Mouse (Mus musculus): ENCODE results near the gene Tmem176b. TPM values are rescaled to one million over a fixed set of nuclear protein-coding genes. Genes with fewer than 3 reads are reported as not detected.

The Tmem176b gene
- polyA plus RNA-seq, 1 experiment from 2014 or later, result 363 TPM

DNA sequence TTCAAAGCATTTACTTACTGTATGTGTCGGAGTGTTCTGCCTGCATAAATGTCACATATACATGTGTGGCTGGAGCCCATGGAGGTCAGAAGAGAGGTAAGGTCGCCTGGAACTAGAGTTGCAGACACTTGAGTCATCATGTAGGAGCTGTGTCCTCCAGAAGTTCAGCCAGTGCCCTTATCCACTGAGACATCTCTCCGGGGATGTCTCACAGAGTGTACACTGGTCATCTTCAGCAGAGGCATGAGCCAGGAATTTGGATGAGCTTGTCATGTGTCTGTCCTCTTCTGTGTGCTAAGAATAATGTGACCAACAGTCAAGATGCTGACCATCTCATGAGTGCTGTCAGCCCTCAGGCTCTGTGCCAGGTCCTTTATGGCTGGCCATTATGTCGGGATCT lies 21.5 kb upstream of the Tmem176b start:
- Histone ChIP-seq H3K4me3 (replicated peaks) (no peak overlapping the region), H3K9ac (no peak overlapping the region), H3K4me1 (peaks cover 34% of the 10 kb centered on the region), H3K36me3 (no peaks in the 10 kb centered on the region), H3K27me3 (no peaks in the 10 kb centered on the region), H3K27ac (no peak overlapping the region), H3K4me2 (no peak overlapping the region), H3K9me3 (replicated peaks) (no peaks in the 10 kb centered on the region)
- WGBS, result 80% methylated on average over 4 of the region's 4 CpGs
- ATAC-seq (replicated peaks; ENCODE audit: low FRiP score), result no peak

DNA sequence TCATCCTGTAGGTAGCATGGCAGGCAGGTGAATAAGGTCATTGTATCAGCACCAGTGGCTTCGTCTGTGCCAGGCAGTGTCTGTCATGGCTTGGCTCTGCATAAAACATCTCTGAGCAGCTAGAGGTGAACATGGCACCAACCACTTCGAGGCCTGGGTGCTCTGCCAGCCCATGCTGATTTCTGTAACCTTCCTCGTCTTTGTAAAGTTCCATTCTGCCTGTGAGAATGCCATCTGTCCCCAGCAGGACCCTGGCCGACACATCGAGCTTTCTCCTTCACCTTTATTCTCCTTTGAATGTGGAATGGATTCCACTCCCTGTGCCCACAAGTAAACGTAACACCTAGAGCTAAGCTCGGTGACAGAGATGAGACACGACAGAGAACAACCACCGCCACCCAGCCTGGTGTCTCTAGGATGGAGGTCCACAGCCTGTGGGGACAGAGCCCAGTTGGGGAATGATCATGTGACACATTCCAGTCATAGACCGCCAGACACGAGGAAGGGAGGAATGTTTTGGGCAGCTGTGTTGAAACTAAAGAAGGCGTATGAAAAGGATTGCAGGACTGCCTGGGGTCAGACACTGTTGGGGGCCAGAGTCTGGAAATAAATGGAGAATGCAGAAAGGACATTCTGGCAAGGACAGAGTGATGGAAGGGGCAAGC lies 20.5 kb upstream of the Tmem176b start:
- H3K4me2 ChIP-seq, result no peak overlapping the region
- H3K9ac ChIP-seq, result no peak overlapping the region
- 0 out of 2 replicates have a peak overlapping the region, but pooled peaks have one; percentile 10 for H3K27ac ChIP-seq
- H3K27me3 ChIP-seq, result no peaks in the 10 kb centered on the region
- H3K4me1 ChIP-seq, result peaks cover 32% of the 10 kb centered on the region
- no peak overlapping the region for H3K4me3 ChIP-seq (replicated peaks)
- no peaks in the 10 kb centered on the region for H3K9me3 ChIP-seq (replicated peaks)
- 68% methylated on average over 12 of the region's 12 CpGs for WGBS
- ATAC-seq (replicated peaks; ENCODE audit: low FRiP score), result peak; percentile 45; the same call in 1 of the 2 replicates
- H3K36me3 ChIP-seq, result no peaks in the 10 kb centered on the region

DNA sequence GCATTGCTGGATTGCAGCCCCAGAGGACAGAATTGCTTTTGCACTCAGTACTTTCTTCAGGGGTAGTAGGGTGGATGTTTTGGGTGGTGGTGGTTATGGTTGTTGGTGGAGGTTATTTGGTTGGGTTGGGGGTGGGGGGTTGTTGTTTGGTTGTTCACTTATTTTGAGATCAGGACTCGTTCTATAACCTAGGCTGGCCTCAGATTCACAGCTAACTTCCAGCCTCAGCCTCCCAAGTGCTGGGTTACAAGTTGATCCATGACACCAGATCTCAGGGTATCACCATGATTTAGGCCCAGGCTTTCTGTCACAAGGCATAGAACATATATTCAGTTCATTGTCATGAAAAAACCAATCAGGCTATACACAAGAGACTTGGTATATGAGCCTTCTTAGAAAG lies 19.6 kb upstream of the Tmem176b start:
- H3K4me3 ChIP-seq (replicated peaks), result no peak overlapping the region
- no peak overlapping the region for H3K27ac ChIP-seq
- H3K4me1 ChIP-seq, result peaks cover 32% of the 10 kb centered on the region
- 96% methylated on average over 1 of the region's 1 CpGs for WGBS
- H3K9ac ChIP-seq, result no peak overlapping the region
- H3K9me3 ChIP-seq (replicated peaks), result no peaks in the 10 kb centered on the region
- H3K27me3 ChIP-seq, result no peaks in the 10 kb centered on the region
- H3K4me2 ChIP-seq, result peak overlapping the region; percentile 56; the same call in 1 of the 2 replicates
- H3K36me3 ChIP-seq, result no peaks in the 10 kb centered on the region
- no peak for ATAC-seq (replicated peaks; ENCODE audit: low FRiP score)

GRCm38 (mm10) chr6:48860130-48860815 lies 19.0 kb upstream of the Tmem176b start:
- peak overlapping the region; percentile 35 for H3K4me3 ChIP-seq (replicated peaks)

GRCm38 (mm10) chr6:48857613-48858302 lies 16.5 kb upstream of the Tmem176b start:
- H3K4me3 ChIP-seq (replicated peaks), result no peak overlapping the region
- H3K9me3 ChIP-seq (replicated peaks), result no peaks in the 10 kb centered on the region
- no peak overlapping the region for H3K4me2 ChIP-seq
- 42% methylated on average over 8 of the region's 8 CpGs for WGBS
- ATAC-seq (replicated peaks; ENCODE audit: low FRiP score), result no peak
- no peak overlapping the region for H3K9ac ChIP-seq
- no peak overlapping the region for H3K27ac ChIP-seq
- H3K27me3 ChIP-seq, result no peaks in the 10 kb centered on the region
- H3K4me1 ChIP-seq, result peaks cover 23% of the 10 kb centered on the region
- H3K36me3 ChIP-seq, result no peaks in the 10 kb centered on the region; the same call in 1 of the 2 replicates

More at GRCm38 (mm10) chr6:48860130-48860815, 19.0 kb upstream of the Tmem176b start:
- no peaks in the 10 kb centered on the region for H3K36me3 ChIP-seq
- peak overlapping the region; percentile 56 for H3K4me2 ChIP-seq
- peak; percentile 69 for ATAC-seq (replicated peaks; ENCODE audit: low FRiP score)
- peaks cover 32% of the 10 kb centered on the region for H3K4me1 ChIP-seq
- H3K9ac ChIP-seq, result no peak overlapping the region
- H3K9me3 ChIP-seq (replicated peaks), result no peaks in the 10 kb centered on the region
- H3K27ac ChIP-seq, result no peak overlapping the region
- H3K27me3 ChIP-seq, result no peaks in the 10 kb centered on the region
- 13% methylated on average over 23 of the region's 23 CpGs for WGBS

GRCm38 (mm10) chr6:48854155-48854554 lies 12.9 kb upstream of the Tmem176b start:
- Histone ChIP-seq H3K27me3 (no peaks in the 10 kb centered on the region), H3K27ac (no peak overlapping the region), H3K4me2 (no peak overlapping the region), H3K9me3 (replicated peaks) (no peaks in the 10 kb centered on the region), H3K4me3 (replicated peaks) (no peak overlapping the region), H3K9ac (no peak overlapping the region), H3K36me3 (no peaks in the 10 kb centered on the region; the same call in 1 of the 2 replicates), H3K4me1 (peaks cover 11% of the 10 kb centered on the region)
- WGBS, result 97% methylated on average over 2 of the region's 2 CpGs
- no peak for ATAC-seq (replicated peaks; ENCODE audit: low FRiP score)

DNA sequence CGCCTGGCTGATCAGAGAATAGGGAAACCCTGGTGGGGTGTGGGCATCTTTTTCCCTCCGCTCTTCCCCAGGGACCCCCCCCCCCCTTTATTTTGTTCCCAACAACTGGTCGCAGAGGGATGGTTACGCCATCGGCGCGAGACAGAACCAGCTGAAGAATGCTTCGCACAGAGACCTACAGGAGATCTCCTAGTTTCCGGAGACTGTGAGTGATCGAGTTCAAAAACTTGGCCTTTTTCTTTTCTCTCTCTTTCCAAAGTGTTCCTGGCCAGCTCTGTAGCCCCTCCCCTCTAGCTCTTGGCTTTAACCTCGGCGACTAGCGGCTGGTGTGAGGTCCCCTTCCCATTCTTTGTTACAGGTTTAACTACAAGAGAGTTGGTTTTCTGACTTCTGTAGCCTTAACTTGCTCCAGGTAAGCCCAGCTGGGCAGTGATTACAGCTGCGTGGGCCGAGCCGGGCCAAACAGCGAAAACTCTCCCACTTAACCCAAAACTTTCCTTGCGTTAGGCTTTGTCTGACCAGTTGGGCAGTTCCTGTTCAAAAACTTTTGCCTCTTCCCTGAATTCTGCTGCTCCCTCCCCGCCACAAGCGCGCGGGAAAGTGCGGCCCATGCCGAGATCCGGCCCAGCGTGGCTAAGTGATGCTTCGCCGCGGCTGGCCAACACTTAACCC lies 10.7 kb upstream of the Tmem176b start:
- H3K9me3 ChIP-seq (replicated peaks), result no peaks in the 10 kb centered on the region
- peaks cover 6% of the 10 kb centered on the region for H3K4me1 ChIP-seq
- no peaks in the 10 kb centered on the region; the same call in 1 of the 2 replicates for H3K36me3 ChIP-seq
- H3K4me3 ChIP-seq (replicated peaks), result peak overlapping the region; percentile 45
- peak overlapping the region; percentile 73 for H3K4me2 ChIP-seq
- ATAC-seq (replicated peaks; ENCODE audit: low FRiP score), result peak; percentile 77
- WGBS, result under 1% methylated on average over 28 of the region's 29 CpGs
- peak overlapping the region; percentile 56 for H3K9ac ChIP-seq
- H3K27me3 ChIP-seq, result no peaks in the 10 kb centered on the region
- peak overlapping the region; percentile 97 for H3K27ac ChIP-seq

- no peaks in the 10 kb centered on the region for H3K9me3 ChIP-seq (replicated peaks)
- no peak overlapping the region for H3K4me3 ChIP-seq (replicated peaks)
- peaks cover 36% of the 10 kb centered on the region for H3K36me3 ChIP-seq
- no peaks in the 10 kb centered on the region for H3K27me3 ChIP-seq
- peaks cover 23% of the 10 kb centered on the region for H3K4me1 ChIP-seq
- H3K4me2 ChIP-seq, result no peak overlapping the region
- H3K27ac ChIP-seq, result no peak overlapping the region
- no peak for ATAC-seq (replicated peaks; ENCODE audit: low FRiP score)
- WGBS, result 74% methylated on average over 4 of the region's 4 CpGs
- H3K9ac ChIP-seq, result no peak overlapping the region
Observed at GRCm38 (mm10) chr6:48845086-48845485, 3.8 kb upstream of the Tmem176b start.

DNA sequence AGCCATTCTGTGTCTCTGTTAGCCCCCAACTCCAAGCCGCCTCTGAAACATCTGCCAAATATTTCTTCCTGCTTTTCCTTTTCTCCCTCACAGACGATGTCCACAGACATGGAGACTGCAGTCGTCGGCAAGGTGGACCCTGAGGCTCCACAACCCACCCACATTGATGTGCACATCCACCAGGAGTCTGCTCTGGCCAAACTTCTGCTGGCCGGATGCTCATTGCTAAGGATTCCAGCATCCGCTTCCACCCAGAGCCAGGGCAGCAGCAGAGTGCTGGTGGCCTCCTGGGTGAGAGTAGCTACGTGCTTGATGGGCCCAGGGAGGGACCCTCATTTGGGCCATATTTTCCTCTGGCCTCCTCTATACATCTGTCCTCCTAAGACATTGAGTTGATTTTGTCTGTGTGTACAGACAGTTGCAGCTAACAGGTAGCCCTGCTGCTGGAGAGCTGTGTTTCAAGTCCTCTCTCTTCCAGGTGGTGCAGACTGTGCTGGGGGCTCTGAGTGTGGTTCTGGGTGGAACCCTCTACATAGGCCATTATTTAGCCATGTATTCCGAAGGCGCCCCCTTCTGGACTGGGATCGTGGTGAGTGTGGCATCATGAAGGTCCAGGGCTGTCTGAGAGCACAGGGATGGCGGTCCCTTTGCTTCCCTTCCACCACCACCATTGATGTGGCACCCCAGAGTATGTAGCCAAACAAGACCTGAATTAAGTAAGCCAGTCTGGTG lies 981 bp upstream of the Tmem176b start:
- Histone ChIP-seq H3K4me2 (peak overlapping the region; percentile 78), H3K4me1 (peaks cover 46% of the 10 kb centered on the region), H3K36me3 (peaks cover 48% of the 10 kb centered on the region), H3K9me3 (replicated peaks) (no peaks in the 10 kb centered on the region), H3K9ac (peak overlapping the region; percentile 72), H3K27ac (peak overlapping the region; percentile 91), H3K27me3 (no peaks in the 10 kb centered on the region), H3K4me3 (replicated peaks) (peak overlapping the region; percentile 57)
- WGBS, result 67% methylated on average over 11 of the region's 11 CpGs
- no peak for ATAC-seq (replicated peaks; ENCODE audit: low FRiP score)

- Histone ChIP-seq H3K27ac (peak within 1 kb of the TSS; percentile 91), H3K9ac (peak within 1 kb of the TSS; percentile 72), H3K4me1 (peaks cover 46% of the 10 kb centered on the region), H3K4me2 (peak within 1 kb of the TSS; percentile 78), H3K36me3 (peaks cover 61% of the 10 kb centered on the region), H3K9me3 (replicated peaks) (no peaks in the 10 kb centered on the region), H3K27me3 (no peaks in the 10 kb centered on the region), H3K4me3 (replicated peaks) (peak within 1 kb of the TSS; percentile 57)
- 8% methylated on average over 7 of the region's 7 CpGs for WGBS
- peak; percentile 49; the same call in 1 of the 2 replicates for ATAC-seq (replicated peaks; ENCODE audit: low FRiP score)
Observed at GRCm38 (mm10) chr6:48840371-48840969, 826 bp downstream of the Tmem176b start, which contains the start of gene Tmem176a. Tmem176a (plus strand) TSS chr6:48840919.
